Mouse (Mus musculus) small intestine, adult 2 months (tissue): ENCODE measurements around the gene Agap1. TPM values are rescaled to one million over a fixed set of nuclear protein-coding genes. Genes with fewer than 3 reads are reported as not detected.

ENCODE experiments used
- H3K27ac ChIP-seq: fragments of 200-500 bp; 2 replicates; pipeline ENCODE4 v1.5.1; 2012; ENCODE audit warnings: low read depth, low read length, control low read depth, inconsistent platforms; ENCODE audit not compliant: insufficient read depth
- H3K27me3 ChIP-seq: fragments of 200-500 bp; 2 replicates; pipeline ENCODE4 v1.6.1; 2012; ENCODE audit warnings: mild to moderate bottlenecking, moderate library complexity, low read length, inconsistent platforms; ENCODE audit not compliant: control insufficient read depth, insufficient read depth
- H3K36me3 ChIP-seq: fragments of 200-500 bp; 2 replicates; pipeline ENCODE4 v1.6.1; 2012; ENCODE audit warnings: mild to moderate bottlenecking, low read length, control low read depth, inconsistent platforms; ENCODE audit not compliant: control insufficient read depth, insufficient read depth
- H3K4me1 ChIP-seq: fragments of 200-500 bp; 2 replicates; pipeline ENCODE4 v1.6.1; 2012; ENCODE audit warnings: low read length, inconsistent platforms, mixed read lengths; ENCODE audit not compliant: control insufficient read depth, insufficient read depth, insufficient read length
- H3K4me3 ChIP-seq: fragments of 200-500 bp; 2 replicates; pipeline ENCODE4 v1.5.1; 2012; ENCODE audit warnings: low read depth, mild to moderate bottlenecking, control low read depth, inconsistent platforms, low read length, moderate library complexity
- CTCF ChIP-seq: fragments of 200-500 bp; IDR thresholded peaks from 2 replicates; pipeline ENCODE4 v1.5.1; 2012; ENCODE audit warnings: low read depth, mild to moderate bottlenecking, control low read depth, inconsistent platforms, low read length, moderate library complexity, mixed read lengths; ENCODE audit not compliant: insufficient replicate concordance, insufficient read length; ENCODE audit errors: extremely low read depth
- POLR2A ChIP-seq: fragments of 200-500 bp; IDR thresholded peaks from 2 replicates; pipeline ENCODE4 v1.6.1; 2012; ENCODE audit warnings: low read depth, mild to moderate bottlenecking, control low read depth, inconsistent platforms, low read length, moderate library complexity
- WGBS: fragments of 180-500 bp; shearing (Covaris S2); methylation state at CpG from one replicate; pipeline ENCODE4 v1.1.7; 2018; 5-methylcytosine and 5-hydroxymethylcytosine counted together
- polyA plus RNA-seq: library from polyadenylated mRNA; depleted of rRNA; stranded (reverse); fragments of >200 nt; gene quantifications from 2 replicates; pipeline ENCODE4 v1.2.3, GENCODE M21; 2012

The Agap1 gene
- polyA plus RNA-seq, 1 experiment, result 27.8 TPM

- Histone ChIP-seq H3K27ac (no peak overlapping the region), H3K4me3 (no peak overlapping the region), H3K27me3 (no peaks in the 10 kb centered on the region), H3K36me3 (no peaks in the 10 kb centered on the region), H3K4me1 (no peaks in the 10 kb centered on the region)
- TF ChIP-seq CTCF, result no peak
- no peak for TF ChIP-seq POLR2A
- 77% methylated on average over 9 of the region's 9 CpGs for WGBS
Observed at GRCm38 (mm10) chr1:89443512-89443911, 11.1 kb upstream of the Agap1 start.

GRCm38 (mm10) chr1:89444014-89444413, 10.6 kb upstream of the Agap1 start:
- Histone ChIP-seq H3K27me3 (no peaks in the 10 kb centered on the region), H3K36me3 (no peaks in the 10 kb centered on the region), H3K4me1 (no peaks in the 10 kb centered on the region), H3K27ac (no peak overlapping the region), H3K4me3 (no peak overlapping the region)
- TF ChIP-seq POLR2A (no peak), CTCF (no peak)
- WGBS, result 74% methylated on average over 3 of the region's 3 CpGs

- WGBS, result 82% methylated on average over 7 of the region's 7 CpGs
Observed at GRCm38 (mm10) chr1:89450139-89450538, 4.5 kb upstream of the Agap1 start.

GRCm38 (mm10) chr1:89452138-89452537, 2.5 kb upstream of the Agap1 start:
- Histone ChIP-seq H3K27ac (no peak overlapping the region), H3K4me1 (peaks cover 5% of the 10 kb centered on the region; the same call in 1 of the 2 replicates), H3K36me3 (no peaks in the 10 kb centered on the region), H3K27me3 (no peaks in the 10 kb centered on the region; the same call in 1 of the 2 replicates), H3K4me3 (no peak overlapping the region)
- WGBS, result 69% methylated on average over 8 of the region's 8 CpGs
- TF ChIP-seq CTCF (no peak), POLR2A (no peak)

More at GRCm38 (mm10) chr1:89450139-89450538, 4.5 kb upstream of the Agap1 start:
- Histone ChIP-seq H3K27ac (no peak overlapping the region), H3K4me1 (no peaks in the 10 kb centered on the region), H3K27me3 (no peaks in the 10 kb centered on the region; the same call in 1 of the 2 replicates), H3K36me3 (no peaks in the 10 kb centered on the region), H3K4me3 (no peak overlapping the region)
- no peak for TF ChIP-seq POLR2A
- no peak for TF ChIP-seq CTCF

GRCm38 (mm10) chr1:89453666-89454065, 940 bp upstream of the Agap1 start:
- WGBS, result 39% methylated on average over 6 of the region's 6 CpGs
- no peak for TF ChIP-seq CTCF
- no peak for TF ChIP-seq POLR2A
- Histone ChIP-seq H3K27me3 (no peaks in the 10 kb centered on the region; the same call in 1 of the 2 replicates), H3K36me3 (no peaks in the 10 kb centered on the region), H3K4me1 (peaks cover 5% of the 10 kb centered on the region; the same call in 1 of the 2 replicates), H3K27ac (no peak overlapping the region), H3K4me3 (peak overlapping the region; percentile 90; the same call in 1 of the 2 replicates)

- under 1% methylated on average over 51 of the region's 51 CpGs for WGBS
- peak overlapping the region; percentile 33; the same call in 1 of the 2 replicates for H3K27ac ChIP-seq
Observed at GRCm38 (mm10) chr1:89455421-89456091, 950 bp downstream of the Agap1 start.

GRCm38 (mm10) chr1:89456456-89456855, 1.9 kb downstream of the Agap1 start:
- Histone ChIP-seq H3K27ac (no peak overlapping the region), H3K36me3 (no peaks in the 10 kb centered on the region), H3K27me3 (no peaks in the 10 kb centered on the region; the same call in 1 of the 2 replicates), H3K4me1 (peaks cover 5% of the 10 kb centered on the region; the same call in 1 of the 2 replicates), H3K4me3 (peak overlapping the region; percentile 90)
- 15% methylated on average over 5 of the region's 5 CpGs for WGBS
- TF ChIP-seq POLR2A, result no peak
- TF ChIP-seq CTCF, result no peak; the same call in 1 of the 2 replicates

More at GRCm38 (mm10) chr1:89455421-89456091, 950 bp downstream of the Agap1 start:
- TF ChIP-seq CTCF, result no peak
- no peak for TF ChIP-seq POLR2A
- Histone ChIP-seq H3K4me1 (peaks cover 5% of the 10 kb centered on the region; the same call in 1 of the 2 replicates), H3K36me3 (no peaks in the 10 kb centered on the region), H3K4me3 (peak overlapping the region; percentile 90), H3K27me3 (no peaks in the 10 kb centered on the region; the same call in 1 of the 2 replicates)
